Mouse (Mus musculus): ENCODE data around the gene Rad21l. TPM values are rescaled to one million over a fixed set of nuclear protein-coding genes. Genes with fewer than 3 reads are reported as not detected.

Gene Rad21l
- not detected in 2 replicates for polyA plus RNA-seq (2016; fragmentation: Nextera tagmentation; extraction: Ambion mirVana)

DNA sequence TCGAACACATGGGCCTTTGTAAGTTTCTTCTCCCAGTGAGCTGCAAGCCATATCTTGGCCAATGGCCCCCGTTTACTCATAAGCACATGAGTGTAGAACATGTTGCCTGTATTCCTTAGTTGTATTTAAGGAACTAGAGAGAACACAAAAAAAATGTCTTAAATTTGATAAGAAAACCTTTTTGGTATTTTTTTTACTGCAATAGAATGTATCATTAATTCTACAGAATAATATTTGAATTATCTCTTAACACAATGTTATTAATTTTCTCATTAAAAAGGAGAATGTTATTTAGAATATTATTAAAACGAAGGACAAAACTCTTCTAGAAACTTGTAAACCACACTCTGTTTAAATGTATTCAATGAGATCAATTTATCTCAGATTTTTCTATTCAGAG lies at the start of gene Rad21l:
Gene Rad21l, minus strand, starts transcription at position 101 of the 400 bp plus-strand sequence.
- WGBS, result 75% methylated on average over 3 of the region's 3 CpGs

DNA sequence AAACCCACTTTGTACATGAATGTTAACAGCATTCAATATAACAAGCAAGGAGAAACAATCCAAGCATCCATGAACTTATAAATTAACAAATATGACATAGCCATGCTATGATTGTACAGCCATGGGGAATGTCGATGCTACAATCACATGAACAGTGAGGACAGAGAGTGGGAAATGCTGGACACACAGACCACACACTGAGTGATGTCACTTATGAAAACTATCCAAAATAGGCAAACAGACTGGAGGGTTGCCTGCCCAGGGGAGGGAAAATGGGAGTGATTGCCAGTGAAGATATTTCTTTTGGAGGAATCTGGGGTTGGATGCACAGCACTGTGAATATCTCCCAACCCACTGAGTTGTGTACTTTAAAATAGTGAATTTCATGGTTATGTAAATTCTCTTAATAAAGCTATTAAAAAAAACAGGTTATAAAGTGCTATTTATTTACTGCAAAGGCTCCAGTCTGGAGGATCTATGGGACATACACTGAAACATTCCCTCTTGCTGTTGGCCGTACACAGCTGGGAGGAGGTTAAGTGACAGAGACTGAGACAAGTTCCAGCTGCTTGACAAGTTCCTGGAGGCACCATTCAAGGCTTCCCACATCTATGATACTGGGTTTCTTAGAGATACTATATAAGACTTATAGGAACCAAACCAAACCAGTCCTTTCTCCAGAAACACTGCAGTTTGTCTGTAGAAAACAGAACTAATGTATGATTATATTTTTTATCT lies 48.2 kb upstream of the Rad21l start:
- no peaks in the 10 kb centered on the region for H3K9me3 ChIP-seq
- WGBS, result 93% methylated on average over 2 of the region's 2 CpGs
- no peak for ATAC-seq (ENCODE audit: low FRiP score, low read depth)
- no peak overlapping the region for H3K9ac ChIP-seq (replicated peaks)
- no peak overlapping the region for H3K4me3 ChIP-seq
- no peaks in the 10 kb centered on the region for H3K27me3 ChIP-seq
- no peaks in the 10 kb centered on the region for H3K4me1 ChIP-seq
- no peak overlapping the region for H3K4me2 ChIP-seq (replicated peaks)
- no peak overlapping the region for H3K27ac ChIP-seq (replicated peaks)
- peaks cover 52% of the 10 kb centered on the region for H3K36me3 ChIP-seq

More for the DNA sequence above, at the start of gene Rad21l:
- ATAC-seq (ENCODE audit: low FRiP score, low read depth), result no peak
- Histone ChIP-seq H3K27ac (replicated peaks) (no peak within 1 kb of the TSS), H3K9me3 (no peaks in the 10 kb centered on the region), H3K9ac (replicated peaks) (no peak within 1 kb of the TSS), H3K4me3 (no peak within 1 kb of the TSS), H3K27me3 (peaks cover 15% of the 10 kb centered on the region), H3K36me3 (no peaks in the 10 kb centered on the region), H3K4me2 (replicated peaks) (no peak within 1 kb of the TSS), H3K4me1 (no peaks in the 10 kb centered on the region)

DNA sequence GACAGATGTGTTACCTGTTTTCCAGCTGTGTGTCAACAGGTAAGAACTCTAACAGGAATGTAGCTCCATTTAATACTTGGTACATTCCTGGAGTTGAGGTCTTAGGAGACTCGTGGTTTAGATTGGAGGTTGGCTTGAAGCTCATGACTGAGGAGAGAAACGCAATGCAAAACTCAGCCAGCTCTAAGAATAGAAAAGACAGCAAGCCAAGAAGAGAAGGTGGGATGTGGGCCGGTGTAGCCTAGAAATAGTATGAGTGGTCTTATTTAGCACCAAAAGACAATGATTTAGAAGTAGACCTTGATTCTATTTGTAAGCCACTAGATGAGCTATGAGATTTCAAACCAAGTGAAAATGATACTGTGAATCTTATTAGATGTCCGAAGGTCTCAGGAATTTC lies 47.2 kb upstream of the Rad21l start:
- Histone ChIP-seq H3K27me3 (no peaks in the 10 kb centered on the region), H3K4me1 (no peaks in the 10 kb centered on the region), H3K36me3 (peaks cover 49% of the 10 kb centered on the region), H3K9ac (replicated peaks) (no peak overlapping the region), H3K4me2 (replicated peaks) (no peak overlapping the region), H3K4me3 (no peak overlapping the region), H3K27ac (replicated peaks) (no peak overlapping the region), H3K9me3 (no peaks in the 10 kb centered on the region)
- 92% methylated on average over 4 of the region's 4 CpGs for WGBS
- no peak for ATAC-seq (ENCODE audit: low FRiP score, low read depth)

DNA sequence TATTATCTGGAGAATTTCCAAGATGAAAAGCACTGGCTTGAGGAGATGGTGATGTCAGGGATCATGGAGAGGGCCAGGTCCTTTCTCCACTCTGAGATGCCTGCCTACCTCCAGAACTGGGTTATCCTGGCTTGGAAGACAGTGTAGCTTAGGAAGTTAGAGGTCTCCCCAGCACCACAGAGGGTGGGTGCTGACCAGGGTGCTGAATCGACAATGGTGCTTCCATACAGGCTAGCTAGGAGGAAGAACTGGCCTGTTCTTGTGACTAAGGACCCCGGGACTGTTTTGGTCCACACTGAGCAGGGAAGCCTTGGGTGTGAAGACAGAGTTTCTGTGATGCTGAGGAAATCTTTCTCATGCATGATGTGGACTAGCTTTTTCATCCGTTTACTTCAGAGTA lies 44.3 kb upstream of the Rad21l start:
- no peak overlapping the region for H3K27ac ChIP-seq (replicated peaks)
- H3K9me3 ChIP-seq, result no peaks in the 10 kb centered on the region
- peaks cover 23% of the 10 kb centered on the region for H3K36me3 ChIP-seq
- no peaks in the 10 kb centered on the region for H3K4me1 ChIP-seq
- H3K4me2 ChIP-seq (replicated peaks), result no peak overlapping the region
- WGBS, result 43% methylated on average over 3 of the region's 3 CpGs
- no peak overlapping the region for H3K4me3 ChIP-seq
- no peak overlapping the region for H3K9ac ChIP-seq (replicated peaks)
- H3K27me3 ChIP-seq, result no peaks in the 10 kb centered on the region
- no peak for ATAC-seq (ENCODE audit: low FRiP score, low read depth)

DNA sequence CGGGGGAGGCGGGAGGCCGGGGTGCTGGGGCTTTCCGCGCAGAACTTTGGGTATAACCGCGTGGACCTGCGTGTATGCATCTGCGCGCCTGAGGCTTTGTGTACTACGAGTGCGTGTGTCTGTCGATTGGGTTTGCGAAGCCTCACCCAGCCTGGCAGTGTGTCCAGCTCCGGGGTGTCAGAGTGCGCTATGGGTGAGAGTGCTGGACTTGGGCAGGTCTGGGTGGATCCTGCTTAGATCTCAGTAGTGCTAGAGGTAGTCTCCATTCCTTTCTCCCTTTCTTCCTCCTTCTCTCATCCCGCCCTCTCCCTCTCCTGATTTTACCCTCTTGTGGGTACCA lies 34.5 kb upstream of the Rad21l start:
- H3K4me1 ChIP-seq, result peaks cover 5% of the 10 kb centered on the region; the same call in 1 of the 2 replicates
- peak overlapping the region; percentile 54; the same call in 1 of the 2 replicates for H3K27ac ChIP-seq (replicated peaks)
- ATAC-seq (ENCODE audit: low FRiP score, low read depth), result peak; percentile 50; the same call in 1 of the 2 replicates
- peaks cover 40% of the 10 kb centered on the region for H3K27me3 ChIP-seq
- H3K4me3 ChIP-seq, result peak overlapping the region; percentile 77
- H3K4me2 ChIP-seq (replicated peaks), result peak overlapping the region; percentile 99
- H3K9me3 ChIP-seq, result no peaks in the 10 kb centered on the region
- 2% methylated on average over 17 of the region's 17 CpGs for WGBS
- peak overlapping the region; percentile 86 for H3K9ac ChIP-seq (replicated peaks)
- peaks cover 19% of the 10 kb centered on the region; the same call in 1 of the 2 replicates for H3K36me3 ChIP-seq

DNA sequence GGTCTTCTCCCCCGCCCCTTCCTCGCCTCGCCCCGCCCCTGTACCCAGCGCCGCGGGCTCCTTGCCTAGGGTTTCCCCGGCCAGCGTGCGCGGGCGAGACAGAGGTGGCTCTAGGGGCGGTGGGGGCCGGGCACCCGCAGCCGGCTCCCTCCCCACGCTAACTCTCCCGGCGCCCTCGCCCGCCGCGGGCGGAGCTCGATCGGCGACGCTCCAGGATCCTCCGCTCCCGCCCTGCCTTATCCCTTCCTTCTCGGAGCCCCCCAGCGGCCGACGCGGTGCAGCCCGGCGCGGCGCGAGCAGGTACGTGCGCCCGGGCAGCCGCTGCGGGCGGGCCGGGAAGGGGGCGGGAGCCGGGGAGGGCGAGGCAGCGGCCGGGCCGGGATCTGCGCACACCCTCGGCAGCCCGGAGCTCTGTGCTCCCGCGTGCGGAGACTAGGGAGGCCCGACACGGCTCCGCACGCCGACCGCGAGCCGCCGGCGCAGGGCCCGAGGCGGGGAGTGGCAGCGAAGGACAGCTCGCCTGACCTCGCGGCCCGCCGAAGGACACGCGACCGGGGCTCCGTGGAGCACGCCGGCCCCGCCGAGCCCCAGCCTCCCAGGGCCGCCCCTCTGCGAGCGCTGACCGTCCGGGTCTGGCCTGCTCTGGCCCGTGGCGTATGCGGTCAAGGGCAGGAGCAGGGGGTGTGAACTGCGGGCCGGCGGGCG lies 34.0 kb upstream of the Rad21l start:
- H3K36me3 ChIP-seq, result peaks cover 15% of the 10 kb centered on the region; the same call in 1 of the 2 replicates
- peaks cover 40% of the 10 kb centered on the region for H3K27me3 ChIP-seq
- peak overlapping the region; percentile 86 for H3K9ac ChIP-seq (replicated peaks)
- peak overlapping the region; percentile 54 for H3K27ac ChIP-seq (replicated peaks)
- H3K9me3 ChIP-seq, result no peaks in the 10 kb centered on the region
- peaks cover 5% of the 10 kb centered on the region; the same call in 1 of the 2 replicates for H3K4me1 ChIP-seq
- under 1% methylated on average over 67 of the region's 97 CpGs for WGBS
- peak overlapping the region; percentile 99 for H3K4me2 ChIP-seq (replicated peaks)
- peak; percentile 92 for ATAC-seq (ENCODE audit: low FRiP score, low read depth)
- H3K4me3 ChIP-seq, result peak overlapping the region; percentile 77

DNA sequence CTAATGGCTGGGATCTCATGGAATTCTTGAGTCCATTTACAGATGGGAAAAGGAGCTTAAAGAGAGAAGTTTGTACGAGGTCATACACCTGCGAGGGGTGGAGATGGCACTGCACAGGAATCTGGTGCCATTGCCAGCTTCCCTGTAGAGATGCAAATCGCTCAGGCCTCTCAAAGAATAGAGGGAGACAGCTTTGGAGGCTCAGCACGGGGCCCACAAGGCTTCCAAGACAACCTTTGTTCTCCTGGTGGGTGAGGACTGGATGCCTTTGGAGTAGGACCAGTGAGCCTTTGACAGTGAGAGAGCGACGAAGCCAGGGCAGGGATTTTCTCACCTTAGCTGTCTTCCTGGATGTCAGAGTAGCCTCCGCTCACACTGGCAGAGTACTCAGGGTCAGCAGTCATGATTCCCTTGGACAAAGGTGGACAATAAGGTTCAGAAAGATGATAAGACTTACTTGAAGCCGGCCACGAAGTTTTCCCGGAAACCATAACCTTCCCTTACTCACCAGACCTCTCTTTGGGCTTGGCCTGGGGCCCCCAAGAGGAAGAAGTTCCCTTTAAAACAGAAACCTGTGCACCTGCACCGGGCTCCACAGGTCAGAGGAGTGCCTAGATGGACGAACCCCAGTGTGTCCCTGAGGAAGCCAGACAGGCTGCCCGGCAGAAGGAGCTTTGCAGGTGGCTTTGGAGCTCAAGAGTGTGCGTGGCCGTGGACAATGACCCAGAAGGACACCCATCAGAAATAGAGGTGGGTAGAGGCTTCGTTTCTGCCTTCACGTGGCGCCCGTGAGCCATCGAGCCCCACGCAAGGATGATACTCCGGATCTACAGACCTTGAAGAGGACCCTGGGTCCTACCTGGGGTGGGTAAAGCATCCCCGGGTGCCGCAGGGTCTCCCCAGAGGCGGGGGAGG lies 33.2 kb upstream of the Rad21l start, which contains the start of gene Tmem74b:
Gene Tmem74b, plus strand, starts transcription at position 778 of the 915 bp plus-strand sequence.
- H3K9me3 ChIP-seq, result no peaks in the 10 kb centered on the region
- H3K4me3 ChIP-seq, result peak within 1 kb of the TSS; percentile 77
- H3K36me3 ChIP-seq, result 0 out of 2 replicates have a peak, but pooled peaks cover 9% of the 10 kb centered on the region
- peak within 1 kb of the TSS; percentile 54 for H3K27ac ChIP-seq (replicated peaks)
- H3K9ac ChIP-seq (replicated peaks), result peak within 1 kb of the TSS; percentile 86
- ATAC-seq (ENCODE audit: low FRiP score, low read depth), result no peak; the same call in 1 of the 2 replicates
- 3% methylated on average over 22 of the region's 25 CpGs for WGBS
- H3K4me2 ChIP-seq (replicated peaks), result peak within 1 kb of the TSS; percentile 99
- H3K27me3 ChIP-seq, result peaks cover 40% of the 10 kb centered on the region
- peaks cover 5% of the 10 kb centered on the region; the same call in 1 of the 2 replicates for H3K4me1 ChIP-seq

DNA sequence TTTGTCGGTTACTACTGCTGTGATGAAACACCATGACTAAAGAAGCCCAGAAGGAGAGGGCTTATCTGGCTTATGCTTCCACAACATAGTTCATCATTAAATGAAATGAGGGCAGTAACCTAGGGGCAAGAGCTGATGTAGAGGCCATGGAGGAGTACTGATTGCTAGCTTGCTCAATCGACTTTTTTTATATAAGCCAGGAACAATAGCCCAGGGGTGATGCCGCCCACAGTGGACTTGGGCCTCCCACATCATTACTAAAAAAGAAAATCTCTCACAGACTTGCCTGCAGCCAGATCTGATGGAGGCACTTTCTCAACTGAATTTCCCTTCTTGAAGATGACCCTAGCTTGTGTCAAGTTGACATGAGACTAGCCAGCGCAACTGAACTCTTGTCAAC lies 14.6 kb upstream of the Rad21l start:
- WGBS, result 90% methylated on average over 4 of the region's 4 CpGs
- H3K4me3 ChIP-seq, result no peak overlapping the region
- H3K4me1 ChIP-seq, result no peaks in the 10 kb centered on the region; the same call in 1 of the 2 replicates
- no peaks in the 10 kb centered on the region for H3K36me3 ChIP-seq
- no peak overlapping the region for H3K9ac ChIP-seq (replicated peaks)
- ATAC-seq (ENCODE audit: low FRiP score, low read depth), result no peak
- H3K27me3 ChIP-seq, result 0 out of 2 replicates have a peak, but pooled peaks cover 6% of the 10 kb centered on the region
- no peaks in the 10 kb centered on the region for H3K9me3 ChIP-seq
- no peak overlapping the region for H3K27ac ChIP-seq (replicated peaks)
- H3K4me2 ChIP-seq (replicated peaks), result no peak overlapping the region

DNA sequence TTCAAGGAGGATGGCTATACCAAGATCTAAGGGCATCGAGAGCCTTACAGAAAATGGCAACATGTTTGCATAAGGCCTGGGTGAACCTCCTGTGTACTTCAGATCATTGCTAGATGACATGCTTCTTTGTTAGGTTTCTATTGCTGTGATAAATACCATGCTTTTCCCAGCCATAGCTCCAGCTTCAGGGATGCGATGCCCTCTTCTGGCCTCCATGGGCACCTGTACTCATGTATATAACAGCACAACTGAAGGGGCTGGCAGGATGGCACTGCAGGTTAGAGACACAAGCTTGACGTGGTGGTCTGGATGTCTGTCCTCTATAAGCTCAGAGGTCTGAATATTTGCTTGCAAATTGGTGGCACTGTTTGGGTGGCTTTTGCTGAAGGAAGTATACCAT lies 14.0 kb upstream of the Rad21l start:
- Histone ChIP-seq H3K4me1 (no peaks in the 10 kb centered on the region; the same call in 1 of the 2 replicates), H3K9me3 (no peaks in the 10 kb centered on the region), H3K4me2 (replicated peaks) (no peak overlapping the region), H3K27ac (replicated peaks) (no peak overlapping the region), H3K9ac (replicated peaks) (no peak overlapping the region), H3K36me3 (no peaks in the 10 kb centered on the region), H3K4me3 (no peak overlapping the region), H3K27me3 (0 out of 2 replicates have a peak, but pooled peaks cover 6% of the 10 kb centered on the region)
- WGBS, result 63% methylated on average over 3 of the region's 3 CpGs
- ATAC-seq (ENCODE audit: low FRiP score, low read depth), result peak; percentile 63; the same call in 1 of the 2 replicates

DNA sequence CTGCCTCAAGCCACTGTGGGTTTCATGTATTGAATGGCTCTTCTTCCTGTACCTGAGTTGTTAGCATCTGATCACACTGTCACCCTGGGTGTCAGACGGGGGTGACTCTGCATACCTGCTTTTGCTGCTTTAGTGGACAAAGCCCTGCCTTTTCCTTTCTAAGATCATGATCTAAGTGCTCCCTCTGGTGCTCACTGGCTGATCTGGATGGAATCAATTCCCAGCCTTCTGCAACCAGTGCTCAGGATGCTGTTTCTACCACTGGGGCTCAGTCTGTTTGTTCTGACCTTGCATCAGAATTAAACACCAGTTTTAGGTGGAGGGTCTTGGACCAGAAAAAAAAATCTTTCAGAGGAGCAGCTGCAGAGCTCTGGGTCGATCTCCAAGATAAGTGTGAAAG lies 7.9 kb upstream of the Rad21l start:
- Histone ChIP-seq H3K9me3 (no peaks in the 10 kb centered on the region), H3K27me3 (no peaks in the 10 kb centered on the region; the same call in 1 of the 2 replicates), H3K4me3 (no peak overlapping the region), H3K36me3 (no peaks in the 10 kb centered on the region), H3K9ac (replicated peaks) (no peak overlapping the region), H3K4me1 (no peaks in the 10 kb centered on the region), H3K4me2 (replicated peaks) (no peak overlapping the region), H3K27ac (replicated peaks) (no peak overlapping the region)
- no peak for ATAC-seq (ENCODE audit: low FRiP score, low read depth)
- 69% methylated on average over 2 of the region's 2 CpGs for WGBS

DNA sequence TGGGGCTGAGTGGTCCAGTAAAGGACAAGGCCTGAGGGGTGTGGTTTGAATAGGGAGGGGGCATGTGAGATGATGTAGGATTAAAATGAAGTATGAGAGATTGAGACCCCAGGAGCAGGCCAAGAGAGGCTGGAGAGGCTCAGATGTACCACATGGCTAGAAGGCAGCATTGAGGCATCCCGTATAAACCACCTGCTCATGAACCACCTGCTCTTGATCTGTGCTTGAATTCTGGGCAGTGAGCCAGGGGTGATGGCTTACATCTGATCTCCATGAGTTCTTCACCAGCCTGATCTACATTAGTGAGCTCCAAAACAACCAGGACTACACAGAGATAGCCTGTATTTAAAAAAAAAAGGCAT lies 2.6 kb upstream of the Rad21l start:
- H3K27me3 ChIP-seq, result peaks cover 15% of the 10 kb centered on the region
- H3K9ac ChIP-seq (replicated peaks), result no peak overlapping the region
- H3K9me3 ChIP-seq, result no peaks in the 10 kb centered on the region
- WGBS, result 79% methylated on average over 1 of the region's 1 CpGs
- H3K4me2 ChIP-seq (replicated peaks), result no peak overlapping the region
- 0 out of 2 replicates have a peak, but pooled peaks have one; percentile 6 for ATAC-seq (ENCODE audit: low FRiP score, low read depth)
- no peaks in the 10 kb centered on the region for H3K36me3 ChIP-seq
- H3K27ac ChIP-seq (replicated peaks), result no peak overlapping the region
- no peak overlapping the region for H3K4me3 ChIP-seq
- H3K4me1 ChIP-seq, result no peaks in the 10 kb centered on the region
